Mouse (Mus musculus): ENCODE measurements around the gene Tac2.
"Not testable (repeated sequence)": the region's sequence is repeated elsewhere in the genome, so short reads cannot be mapped to it uniquely, and the experiment has no call there.

Tac2 gene

GRCm38 (mm10) chr10:127759181-127760110, 35.2 kb downstream of the Tac2 start, which contains the start of the genes Rdh1 and Rdh16f1:
Gene Rdh1, plus strand, starts transcription at chr10:127759721.
Gene Rdh16f1, plus strand, starts transcription at chr10:127759787.
- no peak for DNase-seq (ENCODE audit: low spot score)

- not testable (repeated sequence) for DNase-seq (ENCODE audit: low spot score)
Observed at GRCm38 (mm10) chr10:127762926-127763325, 38.6 kb downstream of the Tac2 start.

- no peak for DNase-seq (ENCODE audit: low spot score)
Observed at GRCm38 (mm10) chr10:127763914-127764680, 39.8 kb downstream of the Tac2 start.

- no peak for DNase-seq (ENCODE audit: low spot score)
Observed at GRCm38 (mm10) chr10:127766564-127766963, 42.3 kb downstream of the Tac2 start.

GRCm38 (mm10) chr10:127776011-127776410, 51.7 kb downstream of the Tac2 start, which contains the start of gene Rdh9:
Gene Rdh9, plus strand, starts transcription at chr10:127776386.
- no peak for DNase-seq (ENCODE audit: low spot score)

Data from urinary bladder, postnatal 14 days (tissue).